Mouse (Mus musculus) intestine, embryonic 15.5 days (tissue): ENCODE measurements at regions not wholly inside any gene's neighbourhood (a gene's known extent, or its start where the extent isn't known, plus 50 kb on each side); places are given as distances from the start of the nearest gene placed in this dataset.

Experiments used
- ATAC-seq: fragments of 200-750 bp; cut with Nextera tagmentation; 2 replicates; pipeline ENCODE4 v1.8.0; 2017; ENCODE audit warnings: moderate TSS enrichment, moderate library complexity
- H3K27ac ChIP-seq: fragments of 300-500 bp; sonication (generic); 2 replicates; pipeline ENCODE4 v1.5.1; 2015; ENCODE audit warnings: mild to moderate bottlenecking, inconsistent platforms
- H3K27me3 ChIP-seq: fragments of 300-500 bp; sonication (generic); replicated peaks from 2 replicates; pipeline ENCODE4 v1.6.1; 2015; ENCODE audit warnings: inconsistent platforms
- H3K36me3 ChIP-seq: fragments of 300-500 bp; sonication (generic); 2 replicates; pipeline ENCODE4 v1.6.1; 2015; ENCODE audit warnings: inconsistent platforms
- H3K4me1 ChIP-seq: fragments of 300-500 bp; sonication (generic); replicated peaks from 2 replicates; pipeline ENCODE4 v1.6.1; 2015; ENCODE audit warnings: inconsistent platforms
- H3K4me2 ChIP-seq: fragments of 300-500 bp; sonication (generic); replicated peaks from 2 replicates; pipeline ENCODE4 v1.6.1; 2015; ENCODE audit warnings: mild to moderate bottlenecking, inconsistent platforms
- H3K4me3 ChIP-seq: fragments of 300-500 bp; sonication (generic); replicated peaks from 2 replicates; pipeline ENCODE4 v1.5.1; 2015; ENCODE audit warnings: inconsistent platforms
- H3K9ac ChIP-seq: fragments of 300-500 bp; sonication (generic); 2 replicates; pipeline ENCODE4 v1.6.1; 2015; ENCODE audit warnings: inconsistent platforms
- H3K9me3 ChIP-seq: fragments of 300-500 bp; sonication (generic); 2 replicates; pipeline ENCODE4 v1.6.1; 2016; ENCODE audit warnings: inconsistent platforms
- WGBS: fragments of 180-500 bp; shearing (Covaris S2); methylation state at CpG from one replicate; pipeline ENCODE4 v1.1.7; 2015; 5-methylcytosine and 5-hydroxymethylcytosine counted together

- no peak for ATAC-seq
- H3K9me3 ChIP-seq = no peaks in the 10 kb centered on the region
- no peaks in the 10 kb centered on the region for H3K4me1 ChIP-seq
- H3K27me3 ChIP-seq = no peaks in the 10 kb centered on the region
- no peak overlapping the region for H3K4me2 ChIP-seq
- H3K9ac ChIP-seq = no peak overlapping the region
- no peak overlapping the region for H3K4me3 ChIP-seq
- H3K36me3 ChIP-seq = no peaks in the 10 kb centered on the region
- 84% methylated on average over 8 of the region's 8 CpGs for WGBS
- H3K27ac ChIP-seq = no peak overlapping the region
Observed at GRCm38 (mm10) chr11:20965575-20966239, 125.4 kb upstream of the Peli1 start.

- WGBS = 55% methylated on average over 3 of the region's 3 CpGs
- H3K27ac ChIP-seq = no peak overlapping the region
Observed at GRCm38 (mm10) chr11:20967321-20967984, 123.6 kb upstream of the Peli1 start.

GRCm38 (mm10) chr11:20968341-20968740 is 122.8 kb upstream of the Peli1 start:
- 79% methylated on average over 2 of the region's 2 CpGs for WGBS
- no peaks in the 10 kb centered on the region for H3K36me3 ChIP-seq
- H3K27me3 ChIP-seq = no peaks in the 10 kb centered on the region
- H3K9ac ChIP-seq = no peak overlapping the region
- no peak overlapping the region for H3K27ac ChIP-seq
- H3K4me3 ChIP-seq = no peak overlapping the region
- ATAC-seq = no peak
- no peaks in the 10 kb centered on the region for H3K9me3 ChIP-seq
- no peaks in the 10 kb centered on the region for H3K4me1 ChIP-seq
- no peak overlapping the region for H3K4me2 ChIP-seq

More at GRCm38 (mm10) chr11:20967321-20967984, 123.6 kb upstream of the Peli1 start:
- Histone ChIP-seq H3K4me1 (no peaks in the 10 kb centered on the region), H3K36me3 (no peaks in the 10 kb centered on the region), H3K27me3 (no peaks in the 10 kb centered on the region), H3K4me3 (no peak overlapping the region), H3K9ac (no peak overlapping the region), H3K4me2 (no peak overlapping the region), H3K9me3 (no peaks in the 10 kb centered on the region)
- no peak for ATAC-seq

GRCm38 (mm10) chr11:20973141-20973540 is 118.0 kb upstream of the Peli1 start:
- H3K4me2 ChIP-seq = no peak overlapping the region
- no peak for ATAC-seq
- H3K36me3 ChIP-seq = no peaks in the 10 kb centered on the region
- H3K4me1 ChIP-seq = no peaks in the 10 kb centered on the region
- H3K9ac ChIP-seq = no peak overlapping the region
- no peak overlapping the region for H3K4me3 ChIP-seq
- WGBS = 75% methylated on average over 3 of the region's 3 CpGs
- H3K27me3 ChIP-seq = no peaks in the 10 kb centered on the region
- no peaks in the 10 kb centered on the region for H3K9me3 ChIP-seq
- no peak overlapping the region for H3K27ac ChIP-seq

GRCm38 (mm10) chr11:20981588-20981987 is 109.5 kb upstream of the Peli1 start:
- Histone ChIP-seq H3K36me3 (no peaks in the 10 kb centered on the region), H3K27ac (no peak overlapping the region), H3K4me1 (no peaks in the 10 kb centered on the region), H3K27me3 (no peaks in the 10 kb centered on the region), H3K4me3 (no peak overlapping the region), H3K9ac (no peak overlapping the region), H3K4me2 (no peak overlapping the region), H3K9me3 (no peaks in the 10 kb centered on the region)
- no peak for ATAC-seq
- WGBS = 72% methylated on average over 2 of the region's 2 CpGs

- H3K4me1 ChIP-seq = no peaks in the 10 kb centered on the region
- ATAC-seq = no peak
- H3K4me3 ChIP-seq = no peak overlapping the region
- H3K9ac ChIP-seq = no peak overlapping the region
- WGBS = 81% methylated on average over 1 of the region's 1 CpGs
- H3K36me3 ChIP-seq = no peaks in the 10 kb centered on the region
- no peaks in the 10 kb centered on the region for H3K9me3 ChIP-seq
- H3K27ac ChIP-seq = no peak overlapping the region
- H3K4me2 ChIP-seq = no peak overlapping the region
- H3K27me3 ChIP-seq = no peaks in the 10 kb centered on the region
Observed at GRCm38 (mm10) chr11:20982010-20982409, 109.1 kb upstream of the Peli1 start.

- Histone ChIP-seq H3K4me1 (no peaks in the 10 kb centered on the region), H3K4me2 (no peak overlapping the region), H3K27me3 (no peaks in the 10 kb centered on the region), H3K4me3 (no peak overlapping the region), H3K27ac (no peak overlapping the region), H3K9me3 (no peaks in the 10 kb centered on the region), H3K9ac (no peak overlapping the region), H3K36me3 (no peaks in the 10 kb centered on the region)
- 62% methylated on average over 6 of the region's 6 CpGs for whole genome bisulfite sequencing
- no peak for ATAC-seq
Observed at GRCm38 (mm10) chr11:20982500-20982899, 108.6 kb upstream of the Peli1 start.

- 41% methylated on average over 6 of the region's 6 CpGs for WGBS
- Histone ChIP-seq H3K9ac (no peak overlapping the region), H3K4me3 (no peak overlapping the region), H3K4me2 (no peak overlapping the region), H3K9me3 (no peaks in the 10 kb centered on the region), H3K4me1 (no peaks in the 10 kb centered on the region), H3K36me3 (no peaks in the 10 kb centered on the region), H3K27me3 (no peaks in the 10 kb centered on the region), H3K27ac (no peak overlapping the region)
- ATAC-seq = peak; percentile 58
Observed at GRCm38 (mm10) chr11:20985069-20985759, 105.9 kb upstream of the Peli1 start.

GRCm38 (mm10) chr11:20985771-20986170 is 105.3 kb upstream of the Peli1 start:
- Histone ChIP-seq H3K4me1 (no peaks in the 10 kb centered on the region), H3K4me3 (no peak overlapping the region), H3K36me3 (no peaks in the 10 kb centered on the region), H3K27me3 (no peaks in the 10 kb centered on the region), H3K9ac (no peak overlapping the region), H3K9me3 (no peaks in the 10 kb centered on the region), H3K4me2 (no peak overlapping the region), H3K27ac (no peak overlapping the region)
- no peak for ATAC-seq
- 45% methylated on average over 4 of the region's 4 CpGs for WGBS

- 72% methylated on average over 5 of the region's 5 CpGs for WGBS
- Histone ChIP-seq H3K9me3 (no peaks in the 10 kb centered on the region), H3K9ac (no peak overlapping the region), H3K4me1 (no peaks in the 10 kb centered on the region), H3K36me3 (no peaks in the 10 kb centered on the region), H3K4me2 (no peak overlapping the region), H3K27me3 (no peaks in the 10 kb centered on the region), H3K27ac (no peak overlapping the region), H3K4me3 (no peak overlapping the region)
- no peak for ATAC-seq
Observed at GRCm38 (mm10) chr11:20987171-20987815, 103.8 kb upstream of the Peli1 start.

GRCm38 (mm10) chr11:20987841-20988251 is 103.2 kb upstream of the Peli1 start:
- Histone ChIP-seq H3K4me1 (no peaks in the 10 kb centered on the region), H3K4me3 (no peak overlapping the region), H3K9me3 (no peaks in the 10 kb centered on the region), H3K27ac (no peak overlapping the region), H3K4me2 (no peak overlapping the region), H3K36me3 (no peaks in the 10 kb centered on the region), H3K9ac (no peak overlapping the region), H3K27me3 (no peaks in the 10 kb centered on the region)
- no peak for ATAC-seq
- WGBS = 81% methylated on average over 11 of the region's 11 CpGs

- 75% methylated on average over 3 of the region's 3 CpGs for WGBS
- Histone ChIP-seq H3K4me2 (no peak overlapping the region), H3K4me1 (no peaks in the 10 kb centered on the region), H3K36me3 (no peaks in the 10 kb centered on the region), H3K27ac (no peak overlapping the region), H3K9ac (no peak overlapping the region), H3K27me3 (no peaks in the 10 kb centered on the region), H3K9me3 (no peaks in the 10 kb centered on the region), H3K4me3 (no peak overlapping the region)
- ATAC-seq = no peak
Observed at GRCm38 (mm10) chr11:20988871-20989270, 102.2 kb upstream of the Peli1 start.
